In genomic region chr4:88954045-88954444, GRCm38 (mm10) we compare ENCODE assay signal across 23 mouse cellular contexts.
"Had no signal": no experiment of that assay in that cellular context is flagged by ENCODE, and none has a peak within 500 bp of the region (broad histone marks: within the 10 kb centered on the region; RNA-seq: fewer than 3 reads in every experiment).

No protein-coding gene starts in this region.

- H3K4me3 ChIP-seq: heart, embryonic 13.5 days; heart, embryonic 15.5 days; hindbrain, embryonic 13.5 days; hindbrain, embryonic 15.5 days; kidney, embryonic 15.5 days; limb, embryonic 13.5 days; limb, embryonic 15.5 days; liver, embryonic 12.5 days had no signal

- H3K36me3 ChIP-seq: heart, embryonic 13.5 days; heart, embryonic 15.5 days; hindbrain, embryonic 13.5 days; hindbrain, embryonic 15.5 days; kidney, embryonic 15.5 days; limb, embryonic 13.5 days; limb, embryonic 15.5 days; liver, embryonic 12.5 days had no signal

- H3K4me1 ChIP-seq: hindbrain, embryonic 13.5 days; kidney, embryonic 15.5 days; limb, embryonic 13.5 days; limb, embryonic 15.5 days; liver, embryonic 12.5 days had no signal

- H3K27ac ChIP-seq: heart, embryonic 13.5 days; heart, embryonic 15.5 days; hindbrain, embryonic 13.5 days; hindbrain, embryonic 15.5 days; hindbrain, postnatal 0 days; kidney, embryonic 15.5 days; kidney, postnatal 0 days; limb, embryonic 13.5 days; limb, embryonic 15.5 days; liver, embryonic 12.5 days had no signal

- DNase-seq: gastrocnemius, postnatal 14 days; gastrocnemius, postnatal 36 days; heart, adult 18-20 months; heart, postnatal 14 days; heart, postnatal 36 days; kidney, adult 11 months; kidney, adult 2 months; kidney, adult 9 months; kidney, postnatal 14 days; kidney, postnatal 36 days; layer of hippocampus, adult 9-11 months; layer of hippocampus, postnatal 36 days; left cerebral cortex, postnatal 4 days had no signal

- H3K27me3 ChIP-seq: heart, embryonic 13.5 days; heart, embryonic 15.5 days; hindbrain, embryonic 13.5 days; hindbrain, embryonic 15.5 days; kidney, embryonic 15.5 days; limb, embryonic 13.5 days; limb, embryonic 15.5 days; liver, embryonic 12.5 days had no signal
